In the genomic region with DNA sequence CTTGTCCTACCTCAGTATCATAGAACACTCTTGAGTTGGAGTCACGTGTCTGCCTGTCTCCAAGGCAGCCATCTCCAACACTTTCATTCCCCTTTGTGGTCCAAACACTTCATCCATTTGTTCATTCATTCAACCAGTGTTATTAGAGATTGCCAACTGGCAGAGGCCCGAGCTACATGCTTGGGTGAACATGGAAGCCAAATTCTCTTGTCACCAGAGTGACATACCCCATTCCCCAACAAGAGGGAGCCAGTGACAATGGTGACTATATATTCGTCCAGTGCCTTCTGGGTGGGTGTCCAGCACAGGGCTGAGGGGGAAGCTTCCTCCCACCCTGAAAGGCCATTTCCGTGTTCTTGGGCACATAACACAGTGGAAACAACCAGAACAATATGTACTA, we compare ENCODE assay signal across 17 mouse cellular contexts. TPM values are rescaled to one million over a fixed set of nuclear protein-coding genes. Genes with fewer than 3 reads are reported as not detected.
A peak's percentile ranks its signal among the peaks of the same experiment; 100 is the strongest.
DNase-seq lines count a peak whose midpoint lies in the region; ATAC-seq and TF ChIP-seq lines count a peak whose summit lies in the region.
"Had no signal": no experiment of that assay in that cellular context is flagged by ENCODE, and none has a peak within 500 bp of the region (broad histone marks: within the 10 kb centered on the region; RNA-seq: fewer than 3 reads in every experiment).

No protein-coding gene starts in this region.

- TF ChIP-seq CTCF in heart, postnatal 0 days (IDR thresholded peaks at IDR 0.05; ENCODE audit: low read depth) = peak; percentile 18; the same call in 1 of the 2 replicates
- no peak; the same call in none of the 2 replicates for TF ChIP-seq CTCF in left cerebral cortex, adult 2 months (IDR thresholded peaks at IDR 0.05)
- TF ChIP-seq CTCF in midbrain, postnatal 0 days (IDR thresholded peaks at IDR 0.05) = peak; percentile 10; the same call in 1 of the 2 replicates

- H3K36me3 ChIP-seq in heart, postnatal 0 days (replicated peaks; ENCODE audit: control insufficient read depth, insufficient read depth, low read length) = no peaks in the 10 kb centered on the region
- H3K36me3 ChIP-seq in heart, embryonic 11.5 days (ENCODE audit: control insufficient read depth, insufficient read depth, low read length) = no peaks in the 10 kb centered on the region
- H3K36me3 ChIP-seq in midbrain, postnatal 0 days (ENCODE audit: insufficient read depth, low read length) = no peaks in the 10 kb centered on the region
- H3K36me3 ChIP-seq in midbrain, embryonic 11.5 days (ENCODE audit: control insufficient read depth, insufficient read depth, low read length) = no peaks in the 10 kb centered on the region
- H3K36me3 ChIP-seq: heart, embryonic 12.5 days; limb, embryonic 13.5 days; midbrain, embryonic 12.5 days had no signal

- intact Hi-C loops in left cerebral cortex, postnatal 4 days (cut with DNase I) = no loop called here
- intact Hi-C loops in left cerebral cortex, adult 2 months (cut with DNase I) = no loop called here

- H3K4me2 ChIP-seq in heart, postnatal 0 days (ENCODE audit: low read depth, low read length) = no peak overlapping the region
- no peak overlapping the region for H3K4me2 ChIP-seq in heart, embryonic 11.5 days
- H3K4me2 ChIP-seq in midbrain, postnatal 0 days (ENCODE audit: low read depth, low read length, poor library complexity, severe bottlenecking) = no peak overlapping the region
- no peak overlapping the region for H3K4me2 ChIP-seq in midbrain, embryonic 11.5 days
- H3K4me2 ChIP-seq: heart, embryonic 12.5 days; limb, embryonic 13.5 days; midbrain, embryonic 12.5 days had no signal

- TF ChIP-seq EP300 in heart, postnatal 0 days (IDR thresholded peaks at IDR 0.05; ENCODE audit: low read depth) = no peak

- H3K27ac ChIP-seq in heart, postnatal 0 days (ENCODE audit: low read depth) = no peak overlapping the region
- no peak overlapping the region for H3K27ac ChIP-seq in heart, embryonic 11.5 days (ENCODE audit: low read depth, low read length)
- no peak overlapping the region for H3K27ac ChIP-seq in left cerebral cortex, adult 2 months
- H3K27ac ChIP-seq in midbrain, postnatal 0 days (ENCODE audit: low read depth, low read length) = no peak overlapping the region
- no peak overlapping the region for H3K27ac ChIP-seq in midbrain, embryonic 11.5 days (ENCODE audit: low read depth, low read length)
- H3K27ac ChIP-seq: limb, embryonic 13.5 days; midbrain, embryonic 12.5 days had no signal

- H3K9ac ChIP-seq in heart, postnatal 0 days (replicated peaks; ENCODE audit: low read depth, low read length) = no peak overlapping the region
- no peak overlapping the region for H3K9ac ChIP-seq in heart, embryonic 11.5 days (ENCODE audit: low read depth, low read length)
- no peak overlapping the region for H3K9ac ChIP-seq in midbrain, postnatal 0 days (replicated peaks; ENCODE audit: low read length, poor library complexity, severe bottlenecking)
- no peak overlapping the region for H3K9ac ChIP-seq in midbrain, embryonic 11.5 days (ENCODE audit: low read length)
- H3K9ac ChIP-seq: heart, embryonic 12.5 days; limb, embryonic 13.5 days; midbrain, embryonic 12.5 days had no signal

- H3K9me3 ChIP-seq in heart, postnatal 0 days (replicated peaks; ENCODE audit: control insufficient read depth, low read length) = no peaks in the 10 kb centered on the region
- H3K9me3 ChIP-seq in heart, embryonic 11.5 days (replicated peaks; ENCODE audit: control insufficient read depth, low read length) = no peaks in the 10 kb centered on the region
- H3K9me3 ChIP-seq in midbrain, postnatal 0 days (ENCODE audit: low read length) = no peaks in the 10 kb centered on the region
- no peaks in the 10 kb centered on the region for H3K9me3 ChIP-seq in midbrain, embryonic 11.5 days (ENCODE audit: control insufficient read depth, low read length)
- H3K9me3 ChIP-seq: heart, embryonic 12.5 days; limb, embryonic 13.5 days; midbrain, embryonic 12.5 days had no signal

- no peaks in the 10 kb centered on the region for H3K27me3 ChIP-seq in heart, postnatal 0 days (ENCODE audit: control insufficient read depth, insufficient read depth, low read length)
- no peaks in the 10 kb centered on the region for H3K27me3 ChIP-seq in heart, embryonic 11.5 days (ENCODE audit: control insufficient read depth, insufficient read depth, low read length)
- H3K27me3 ChIP-seq in midbrain, postnatal 0 days (ENCODE audit: insufficient read depth, low read length) = no peaks in the 10 kb centered on the region
- H3K27me3 ChIP-seq in midbrain, embryonic 11.5 days (ENCODE audit: control insufficient read depth, insufficient read depth, low read length) = no peaks in the 10 kb centered on the region
- H3K27me3 ChIP-seq: heart, embryonic 12.5 days; limb, embryonic 13.5 days; midbrain, embryonic 12.5 days had no signal

- H3K4me1 ChIP-seq in heart, postnatal 0 days (ENCODE audit: control insufficient read depth, insufficient read depth) = no peaks in the 10 kb centered on the region
- H3K4me1 ChIP-seq in heart, embryonic 11.5 days (ENCODE audit: control insufficient read depth, insufficient read depth, low read length) = no peaks in the 10 kb centered on the region
- no peaks in the 10 kb centered on the region for H3K4me1 ChIP-seq in midbrain, postnatal 0 days (ENCODE audit: insufficient read depth, low read length)
- H3K4me1 ChIP-seq in midbrain, embryonic 11.5 days (ENCODE audit: control insufficient read depth, insufficient read depth, low read length) = no peaks in the 10 kb centered on the region
- H3K4me1 ChIP-seq: limb, embryonic 13.5 days; midbrain, embryonic 12.5 days had no signal

- no peak overlapping the region for H3K4me3 ChIP-seq in heart, postnatal 0 days (ENCODE audit: low read depth, low read length)
- no peak overlapping the region for H3K4me3 ChIP-seq in heart, embryonic 11.5 days (ENCODE audit: low read depth, low read length)
- H3K4me3 ChIP-seq in left cerebral cortex, adult 2 months = no peak overlapping the region
- no peak overlapping the region for H3K4me3 ChIP-seq in midbrain, postnatal 0 days (ENCODE audit: low read depth, low read length)
- H3K4me3 ChIP-seq in midbrain, embryonic 11.5 days (ENCODE audit: low read depth, low read length) = no peak overlapping the region
- H3K4me3 ChIP-seq: heart, embryonic 12.5 days; limb, embryonic 13.5 days; midbrain, embryonic 12.5 days had no signal

- no peak for DNase-seq in heart, postnatal 0 days (ENCODE audit: low spot score)
- peak; percentile 51 for DNase-seq in left cerebral cortex, postnatal 4 days
- DNase-seq in left cerebral cortex, adult 2 months (ENCODE audit: extremely low spot score in 1 of 2, low spot score in 2 of 2) = no peak
- peak; percentile 78 for DNase-seq in midbrain, postnatal 0 days (ENCODE audit: low spot score)
- DNase-seq in midbrain, embryonic 11.5 days (ENCODE audit: low spot score, missing footprints) = no peak
- DNase-seq in urinary bladder, postnatal 14 days (ENCODE audit: low spot score) = no peak
- DNase-seq: adrenal gland, postnatal 36 days; cerebellum, postnatal 25 days; heart, postnatal 36 days; lung, postnatal 36 days; right cerebral cortex, postnatal 4 days; thymus, postnatal 25 days had no signal

- WGBS in heart, postnatal 0 days = 68% methylated on average over 4 of the region's 4 CpGs
- WGBS in heart, embryonic 11.5 days (ENCODE audit: insufficient replicate concordance) = 77% methylated on average over 4 of the region's 4 CpGs
- WGBS in midbrain, postnatal 0 days = 65% methylated on average over 4 of the region's 4 CpGs
- WGBS in midbrain, embryonic 11.5 days = 65% methylated on average over 4 of the region's 4 CpGs

- no peak for ATAC-seq in heart, postnatal 0 days (ENCODE audit: insufficient read depth, low read depth)
- ATAC-seq in heart, embryonic 11.5 days (replicated peaks; ENCODE audit: insufficient number of reproducible peaks, low FRiP score, low TSS enrichment) = no peak
- ATAC-seq in midbrain, postnatal 0 days (ENCODE audit: low FRiP score) = no peak; the same call in 1 of the 2 replicates
- ATAC-seq in midbrain, embryonic 11.5 days (ENCODE audit: low FRiP score) = no peak
- ATAC-seq: forebrain, embryonic 14.5 days had no signal

RNA-seq across cellular contexts. Expression of a gene that starts 7.5 kb away (rescaled TPM):
- not detected in 2 replicates for total RNA-seq in heart, postnatal 0 days (2014; rRNA removed; ENCODE audit: low replicate concordance)
- 0.14 and 0.20 TPM in 2 replicates for polyA plus RNA-seq in heart, postnatal 0 days (2015; fragmentation: Nextera tagmentation; extraction: Ambion mirVana)
- polyA plus RNA-seq in heart, embryonic 11.5 days (2014; fragmentation: Nextera tagmentation; extraction: Ambion mirVana) = 0.38 and 0.84 TPM in 2 replicates
- under 1 TPM in 1 of 2 experiments, not detected in 1; 0.08 TPM for total RNA-seq in left cerebral cortex, postnatal 4 days (2021)
- not detected for total RNA-seq in left cerebral cortex, adult 2 months (2021)
- not detected in 2 replicates for total RNA-seq in midbrain, postnatal 0 days (2014; rRNA removed)
- 1.0 and 1.3 TPM in 2 replicates for polyA plus RNA-seq in midbrain, postnatal 0 days (2015; fragmentation: Nextera tagmentation; extraction: Ambion mirVana)
- 1.4 and 2.0 TPM in 2 replicates for polyA plus RNA-seq in midbrain, embryonic 11.5 days (2014; fragmentation: Nextera tagmentation; extraction: Ambion mirVana)
- total RNA-seq: heart, postnatal 36 days had no signal

RNA-seq across cellular contexts. Expression of a gene that starts 10.6 kb away (rescaled TPM):
- total RNA-seq in heart, postnatal 0 days (2014; rRNA removed; ENCODE audit: low replicate concordance) = 46.3 and 57.4 TPM in 2 replicates
- polyA plus RNA-seq in heart, postnatal 0 days (2015; fragmentation: Nextera tagmentation; extraction: Ambion mirVana) = 26.5 and 29.7 TPM in 2 replicates
- polyA plus RNA-seq in heart, embryonic 11.5 days (2014; fragmentation: Nextera tagmentation; extraction: Ambion mirVana) = 36.5 and 36.8 TPM in 2 replicates
- total RNA-seq in left cerebral cortex, postnatal 4 days (2021) = 10 to 100 TPM; 61.4 to 67.1 TPM
- total RNA-seq in left cerebral cortex, adult 2 months (2021) = 10 to 100 TPM; 60.7 to 66.0 TPM
- 62.3 and 67.5 TPM in 2 replicates for total RNA-seq in midbrain, postnatal 0 days (2014; rRNA removed)
- 31.4 and 35.6 TPM in 2 replicates for polyA plus RNA-seq in midbrain, postnatal 0 days (2015; fragmentation: Nextera tagmentation; extraction: Ambion mirVana)
- 28.1 and 33.9 TPM in 2 replicates for polyA plus RNA-seq in midbrain, embryonic 11.5 days (2014; fragmentation: Nextera tagmentation; extraction: Ambion mirVana)

Comparison
In these comparisons a context has a peak if more than half of its experiments do, and no peak if none do; other contexts are left out.
1. DNase-seq: peak in left cerebral cortex, postnatal 4 days (single experiment) and midbrain, postnatal 0 days (single experiment); none in heart, postnatal 0 days (single experiment), left cerebral cortex, adult 2 months (0 of 2), midbrain, embryonic 11.5 days (single experiment) and urinary bladder, postnatal 14 days (single experiment).